Mouse (Mus musculus) hindbrain, embryonic 11.5 days (tissue): ENCODE results near the gene Ttf2. TPM values are rescaled to one million over a fixed set of nuclear protein-coding genes. Genes with fewer than 3 reads are reported as not detected.
A peak's percentile ranks its signal among the peaks of the same experiment; 100 is the strongest.

Experiments
- ATAC-seq: fragments of 200-750 bp; cut with Nextera tagmentation; 2 replicates; pipeline ENCODE4 v1.8.0; 2017; ENCODE audit warnings: mild to moderate bottlenecking, moderate TSS enrichment, moderate library complexity; ENCODE audit not compliant: low FRiP score
- DNase-seq: peaks from one replicate; pipeline ENCODE4 v3.0.0-alpha.2; 2015; ENCODE audit warnings: low spot score
- H3K27ac ChIP-seq: fragments of 300-500 bp; sonication (generic); 2 replicates; pipeline ENCODE4 v1.5.1; 2014; ENCODE audit warnings: mild to moderate bottlenecking, low read depth, low read length
- H3K27me3 ChIP-seq: fragments of 300-500 bp; sonication (generic); 2 replicates; pipeline ENCODE4 v1.6.1; 2014; ENCODE audit warnings: mild to moderate bottlenecking, low read length, moderate library complexity, mixed read lengths; ENCODE audit not compliant: control insufficient read depth, insufficient read depth
- H3K36me3 ChIP-seq: fragments of 300-500 bp; sonication (generic); 2 replicates; pipeline ENCODE4 v1.6.1; 2014; ENCODE audit warnings: mild to moderate bottlenecking, low read length, moderate library complexity, mixed read lengths; ENCODE audit not compliant: control insufficient read depth, insufficient read depth
- H3K4me1 ChIP-seq: fragments of 300-500 bp; sonication (generic); replicated peaks from 2 replicates; pipeline ENCODE4 v1.6.1; 2014; ENCODE audit warnings: low read length, mixed read lengths; ENCODE audit not compliant: control insufficient read depth, insufficient read depth
- H3K4me2 ChIP-seq: fragments of 300-500 bp; sonication (generic); replicated peaks from 2 replicates; pipeline ENCODE4 v1.6.1; 2014; ENCODE audit warnings: mild to moderate bottlenecking, low read depth, low read length
- H3K4me3 ChIP-seq: fragments of 300-500 bp; sonication (generic); 2 replicates; pipeline ENCODE4 v1.5.1; 2014; ENCODE audit warnings: low read depth, low read length
- H3K9ac ChIP-seq: fragments of 300-500 bp; sonication (generic); 2 replicates; pipeline ENCODE4 v1.6.1; 2014; ENCODE audit warnings: low read depth, low read length
- H3K9me3 ChIP-seq: fragments of 300-500 bp; sonication (generic); 2 replicates; pipeline ENCODE4 v1.6.1; 2016; ENCODE audit warnings: low read length; ENCODE audit not compliant: control insufficient read depth
- WGBS: fragments of 180-500 bp; shearing (Covaris S2); extraction: QIAGEN DNeasy Blood & Tissue Kit; methylation state at CpG from one replicate; pipeline ENCODE4 v1.1.7; 2014; 5-methylcytosine and 5-hydroxymethylcytosine counted together
- polyA plus RNA-seq: library from polyadenylated mRNA; unstranded; fragments of >200 nt; fragmentation: Nextera tagmentation; extraction: Ambion mirVana; gene quantifications from 2 replicates; pipeline ENCODE4 v1.2.1, GENCODE M21; 2014

Gene Ttf2
- polyA plus RNA-seq, 1 experiment from 2014 or later: 19.5 TPM

DNA sequence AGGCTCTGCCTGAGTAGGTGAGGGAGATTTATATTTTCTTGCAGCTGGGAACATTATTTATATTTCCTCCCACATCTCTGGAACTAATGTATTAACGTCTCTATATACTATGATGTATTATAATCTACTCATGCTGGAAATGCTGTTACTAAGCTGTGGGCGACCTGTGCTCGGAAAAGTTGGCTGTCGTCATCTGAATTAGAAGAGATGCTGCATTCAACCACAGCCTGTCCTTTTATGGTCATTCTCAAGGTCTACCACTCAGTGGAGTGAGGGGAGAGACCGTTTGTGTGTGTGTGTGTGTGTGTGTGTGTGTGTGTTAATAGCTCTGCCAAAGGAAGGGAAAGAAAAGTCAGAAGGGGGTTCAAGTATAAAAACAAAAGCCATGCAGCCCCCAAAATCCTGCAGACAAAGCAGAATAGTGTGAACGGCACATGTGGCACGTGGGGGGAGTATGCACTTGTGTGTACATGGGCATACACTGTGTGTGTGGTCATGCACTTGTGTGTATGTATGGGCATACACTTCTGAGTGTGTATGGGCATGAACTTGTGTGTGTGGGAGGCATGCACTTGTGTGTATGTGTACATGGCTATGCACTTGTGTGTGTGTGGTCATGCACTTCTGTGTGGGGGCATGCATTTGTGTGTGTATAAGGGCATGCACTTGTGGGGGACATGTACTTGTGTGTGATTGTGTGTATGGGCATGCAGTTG is 57.8 kb downstream of the Ttf2 start:
- no peak for ATAC-seq
- Histone ChIP-seq H3K9me3 (no peaks in the 10 kb centered on the region), H3K9ac (no peak overlapping the region), H3K36me3 (no peaks in the 10 kb centered on the region), H3K4me3 (no peak overlapping the region), H3K4me1 (no peaks in the 10 kb centered on the region), H3K4me2 (no peak overlapping the region), H3K27ac (no peak overlapping the region), H3K27me3 (no peaks in the 10 kb centered on the region)
- no peak for DNase-seq
- 81% methylated on average over 7 of the region's 7 CpGs for WGBS

DNA sequence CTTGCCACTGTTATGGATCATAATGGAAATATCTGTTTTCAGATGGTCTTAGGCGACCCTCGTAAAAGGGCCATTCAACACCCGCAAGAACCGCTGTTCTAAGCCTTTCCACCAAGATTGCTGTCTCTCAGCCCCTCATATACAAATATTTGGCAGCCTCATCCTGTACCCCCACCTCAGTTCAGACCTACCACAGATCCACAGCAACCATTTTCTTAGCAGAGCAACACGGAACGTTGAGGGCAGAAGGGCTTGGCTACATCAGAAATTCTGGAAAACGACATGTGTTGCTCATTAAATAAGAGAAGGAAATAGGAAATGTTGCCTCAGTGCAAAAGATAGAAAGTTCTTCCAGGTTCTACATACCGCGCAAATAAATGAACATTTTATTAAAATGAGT is 58.4 kb downstream of the Ttf2 start:
- H3K9ac ChIP-seq: no peak overlapping the region
- no peaks in the 10 kb centered on the region for H3K9me3 ChIP-seq
- no peaks in the 10 kb centered on the region for H3K27me3 ChIP-seq
- H3K4me2 ChIP-seq: no peak overlapping the region
- DNase-seq (no peak), ATAC-seq (no peak)
- 84% methylated on average over 9 of the region's 9 CpGs for whole genome bisulfite sequencing
- H3K4me1 ChIP-seq: no peaks in the 10 kb centered on the region
- no peaks in the 10 kb centered on the region for H3K36me3 ChIP-seq
- H3K4me3 ChIP-seq: no peak overlapping the region
- H3K27ac ChIP-seq: no peak overlapping the region

DNA sequence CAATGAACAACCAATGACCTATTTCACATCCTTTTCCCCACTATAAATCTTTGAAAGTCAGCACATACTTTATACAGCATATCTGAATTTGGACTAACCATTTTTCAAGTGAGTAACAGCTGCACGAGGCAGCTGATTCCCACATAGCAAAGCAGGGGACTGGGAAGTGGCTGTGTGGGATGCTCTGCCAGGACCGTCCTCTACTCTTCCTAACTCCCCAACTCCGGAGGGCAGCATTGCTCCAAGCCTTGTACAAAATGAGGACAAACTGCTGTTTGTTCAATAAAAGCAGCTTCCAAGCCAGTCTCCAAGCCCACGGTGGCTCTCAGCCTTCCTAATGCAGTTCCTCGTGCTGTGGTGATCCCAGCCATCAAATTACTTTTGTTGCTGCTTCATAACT is 58.8 kb downstream of the Ttf2 start:
- WGBS: 65% methylated on average over 5 of the region's 5 CpGs
- no peak overlapping the region for H3K27ac ChIP-seq
- no peaks in the 10 kb centered on the region for H3K36me3 ChIP-seq
- no peak overlapping the region for H3K4me3 ChIP-seq
- H3K4me2 ChIP-seq: no peak overlapping the region
- no peak overlapping the region for H3K9ac ChIP-seq
- ATAC-seq (no peak), DNase-seq (no peak)
- H3K9me3 ChIP-seq: no peaks in the 10 kb centered on the region
- no peaks in the 10 kb centered on the region for H3K4me1 ChIP-seq
- no peaks in the 10 kb centered on the region for H3K27me3 ChIP-seq

GRCm38 (mm10) chr3:100908594-100908993 is 60.9 kb downstream of the Ttf2 start:
- WGBS: 64% methylated on average over 6 of the region's 6 CpGs
- Histone ChIP-seq H3K4me3 (no peak overlapping the region), H3K4me1 (no peaks in the 10 kb centered on the region), H3K9ac (no peak overlapping the region), H3K27me3 (no peaks in the 10 kb centered on the region), H3K9me3 (no peaks in the 10 kb centered on the region), H3K4me2 (no peak overlapping the region), H3K36me3 (no peaks in the 10 kb centered on the region), H3K27ac (no peak overlapping the region)
- ATAC-seq (no peak), DNase-seq (no peak)

GRCm38 (mm10) chr3:100906916-100907315 is 62.5 kb downstream of the Ttf2 start:
- Histone ChIP-seq H3K27ac (no peak overlapping the region), H3K9me3 (no peaks in the 10 kb centered on the region), H3K9ac (no peak overlapping the region), H3K4me1 (no peaks in the 10 kb centered on the region), H3K36me3 (no peaks in the 10 kb centered on the region), H3K4me3 (no peak overlapping the region), H3K4me2 (no peak overlapping the region), H3K27me3 (no peaks in the 10 kb centered on the region)
- DNase-seq (peak; percentile 16), ATAC-seq (no peak)
- 31% methylated on average over 3 of the region's 3 CpGs for WGBS

- no peaks in the 10 kb centered on the region for H3K9me3 ChIP-seq
- no peaks in the 10 kb centered on the region for H3K36me3 ChIP-seq
- H3K4me3 ChIP-seq: no peak overlapping the region
- no peak for ATAC-seq
- H3K27me3 ChIP-seq: no peaks in the 10 kb centered on the region
- 71% methylated on average over 6 of the region's 6 CpGs for WGBS
- H3K4me1 ChIP-seq: no peaks in the 10 kb centered on the region
- no peak for DNase-seq
- H3K27ac ChIP-seq: no peak overlapping the region
- H3K4me2 ChIP-seq: no peak overlapping the region
- no peak overlapping the region for H3K9ac ChIP-seq
These were observed 63.3 kb downstream of the Ttf2 start for GRCm38 (mm10) chr3:100906128-100906527.

- no peak overlapping the region for H3K4me3 ChIP-seq
- H3K9me3 ChIP-seq: no peaks in the 10 kb centered on the region
- H3K4me2 ChIP-seq: no peak overlapping the region
- no peaks in the 10 kb centered on the region for H3K4me1 ChIP-seq
- H3K27me3 ChIP-seq: no peaks in the 10 kb centered on the region
- ATAC-seq: no peak
- H3K27ac ChIP-seq: no peak overlapping the region
- no peaks in the 10 kb centered on the region for H3K36me3 ChIP-seq
- 83% methylated on average over 6 of the region's 6 CpGs for WGBS
- no peak overlapping the region for H3K9ac ChIP-seq
- no peak for DNase-seq
These were observed 74.0 kb downstream of the Ttf2 start for GRCm38 (mm10) chr3:100895500-100895899.

DNA sequence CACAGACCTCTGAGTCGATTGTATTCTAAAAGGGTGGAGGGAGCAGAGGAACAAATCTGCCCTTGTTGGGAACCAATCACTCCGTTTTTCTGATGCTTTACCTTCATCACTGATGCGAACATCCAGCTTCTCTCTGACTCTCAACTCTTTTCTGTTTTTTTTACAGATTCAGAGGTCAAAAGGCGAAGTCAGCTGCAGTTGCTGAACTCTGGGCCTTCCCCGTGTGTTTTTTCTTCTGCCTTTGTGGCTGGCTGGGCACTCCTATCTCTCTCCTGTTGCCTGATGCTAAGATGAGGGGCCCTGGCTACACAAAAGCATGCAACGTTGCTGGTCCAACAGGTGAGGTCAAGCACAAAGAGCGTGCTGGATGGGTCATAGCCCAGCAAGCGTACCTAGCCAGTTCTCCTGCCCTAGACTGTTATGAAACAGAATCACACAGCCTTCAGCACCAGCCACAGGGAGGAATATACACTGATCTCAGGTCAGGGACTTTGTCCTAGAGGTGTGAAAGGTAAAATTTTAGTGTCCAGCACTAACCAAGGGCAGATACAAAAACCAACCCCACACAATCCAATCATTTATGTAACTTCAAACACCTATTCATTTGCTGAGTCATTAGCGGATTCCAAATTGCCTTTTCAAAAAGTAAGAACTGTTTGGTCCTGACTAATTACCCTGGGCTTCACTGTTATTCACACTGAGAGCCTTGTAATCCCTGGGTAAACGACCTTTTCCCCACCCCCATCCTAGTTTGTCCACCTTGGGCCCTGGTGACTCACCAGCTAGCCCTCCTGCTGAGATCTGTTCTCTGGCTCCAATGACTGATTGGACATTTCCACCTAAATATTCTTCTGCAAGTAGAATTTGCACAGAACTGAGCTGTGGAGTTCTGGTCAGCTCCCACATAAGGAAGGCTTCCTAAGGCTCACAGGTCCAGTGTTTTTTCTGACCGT is 76.8 kb downstream of the Ttf2 start:
- 60% methylated on average over 11 of the region's 11 CpGs for WGBS
- H3K9me3 ChIP-seq: no peaks in the 10 kb centered on the region

More for the DNA sequence above, 76.8 kb downstream of the Ttf2 start:
- Histone ChIP-seq H3K4me2 (no peak overlapping the region), H3K27ac (no peak overlapping the region), H3K4me1 (no peaks in the 10 kb centered on the region), H3K4me3 (no peak overlapping the region), H3K36me3 (no peaks in the 10 kb centered on the region), H3K27me3 (no peaks in the 10 kb centered on the region), H3K9ac (no peak overlapping the region)
- no peak for ATAC-seq
- DNase-seq: no peak
